Mouse (Mus musculus) embryo, embryonic 10.5 days (tissue): Measurements from ENCODE around the gene Arfip2.

Experiments used
- DNase-seq: peaks from one replicate; pipeline ENCODE4 v3.0.0-alpha.2; 2015; ENCODE audit warnings: low spot score

Arfip2 gene

DNA sequence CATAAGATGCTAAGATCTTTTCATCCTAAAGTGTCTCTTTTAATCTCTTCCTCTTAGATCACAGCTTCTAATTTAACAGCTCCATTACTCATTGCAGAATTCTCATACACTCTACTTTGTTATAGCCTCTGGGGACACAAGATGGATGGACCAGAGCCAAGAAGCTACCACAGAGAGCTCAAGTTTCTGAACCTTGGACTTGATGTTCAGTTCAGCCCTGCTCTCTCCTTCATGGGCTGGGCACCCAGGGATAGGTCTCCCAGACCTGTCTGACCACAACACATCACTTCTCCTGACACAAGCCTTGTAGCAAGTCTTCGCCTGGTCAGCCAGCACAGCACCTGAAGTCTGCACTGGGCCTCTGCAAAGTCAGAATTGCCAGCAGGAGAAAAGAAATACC is 25.8 kb downstream of the Arfip2 start:
- DNase-seq: no peak

- no peak for DNase-seq
Observed at GRCm38 (mm10) chr7:105611767-105612166, 28.4 kb downstream of the Arfip2 start.

GRCm38 (mm10) chr7:105608467-105608866 is 31.7 kb downstream of the Arfip2 start:
- no peak for DNase-seq

- DNase-seq: peak; percentile 80
Observed at GRCm38 (mm10) chr7:105602860-105603623, 37.2 kb downstream of the Arfip2 start.

- no peak for DNase-seq
Observed at GRCm38 (mm10) chr7:105590097-105590496, 50.1 kb downstream of the Arfip2 start.

- DNase-seq: no peak
Observed at GRCm38 (mm10) chr7:105588325-105588912, 51.8 kb downstream of the Arfip2 start.
